ENCODE assay signal across 14 mouse cellular contexts in the genomic region with DNA sequence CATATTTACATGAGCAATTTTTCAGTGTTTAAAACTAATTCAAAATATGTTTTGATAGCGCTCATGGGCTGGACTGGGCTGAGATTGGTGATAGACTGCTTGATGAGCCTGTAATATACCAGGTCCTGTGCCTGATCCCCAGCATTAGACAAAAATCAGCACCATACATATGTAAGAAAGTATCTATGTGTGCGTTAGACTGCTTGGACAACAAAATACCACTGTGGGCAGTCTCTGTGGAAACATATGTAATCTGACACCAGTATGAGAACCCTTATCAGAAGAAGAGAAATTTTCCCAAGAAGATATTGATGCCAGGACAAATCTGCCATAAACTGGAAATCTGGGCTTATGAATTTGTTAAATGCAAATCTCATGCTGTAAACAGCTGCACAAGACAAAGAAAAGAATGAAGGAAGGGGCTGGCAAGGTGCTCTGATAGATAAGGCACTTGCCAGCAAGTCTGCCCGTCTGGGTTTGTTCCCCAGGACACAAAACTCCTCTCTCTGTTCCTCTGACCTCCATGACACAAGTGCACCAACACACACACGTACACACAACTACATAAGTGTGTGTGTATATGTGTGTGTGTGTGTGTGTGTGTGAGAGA. TPM values are rescaled to one million over a fixed set of nuclear protein-coding genes. Genes with fewer than 3 reads are reported as not detected.
DNase-seq lines count a peak whose midpoint lies in the region; ATAC-seq and TF ChIP-seq lines count a peak whose summit lies in the region.
"Had no signal": no experiment of that assay in that cellular context is flagged by ENCODE, and none has a peak within 500 bp of the region (broad histone marks: within the 10 kb centered on the region; RNA-seq: fewer than 3 reads in every experiment).

No protein-coding gene starts in this region.

- no peaks in the 10 kb centered on the region for H3K27me3 ChIP-seq in heart, embryonic 13.5 days (replicated peaks)
- no peaks in the 10 kb centered on the region for H3K27me3 ChIP-seq in spleen, adult 2 months (ENCODE audit: control insufficient read depth, insufficient read depth, low read length)
- no peaks in the 10 kb centered on the region for H3K27me3 ChIP-seq in myocyte (ENCODE audit: control insufficient read depth, insufficient read depth, insufficient read length)
- H3K27me3 ChIP-seq: CH12.LX; midbrain, embryonic 12.5 days; neural tube, embryonic 12.5 days had no signal

- peak overlapping the region; percentile 26 for H3K4me2 ChIP-seq in heart, embryonic 13.5 days
- peak overlapping the region; percentile 78 for H3K4me2 ChIP-seq in myocyte (ENCODE audit: low read depth)
- H3K4me2 ChIP-seq: midbrain, embryonic 12.5 days; neural tube, embryonic 12.5 days had no signal

- no peaks in the 10 kb centered on the region for H3K36me3 ChIP-seq in heart, embryonic 13.5 days
- H3K36me3 ChIP-seq in spleen, adult 2 months (ENCODE audit: control insufficient read depth, insufficient read depth, low read length), result no peaks in the 10 kb centered on the region
- no peaks in the 10 kb centered on the region for H3K36me3 ChIP-seq in myocyte (ENCODE audit: control insufficient read depth, insufficient read depth)
- H3K36me3 ChIP-seq: midbrain, embryonic 12.5 days; neural tube, embryonic 12.5 days had no signal

- peak overlapping the region; percentile 73 for H3K27ac ChIP-seq in heart, embryonic 13.5 days (replicated peaks)
- H3K27ac ChIP-seq in spleen, adult 2 months (ENCODE audit: insufficient read depth, low read length), result peak overlapping the region; percentile 72
- peak overlapping the region; percentile 55 for H3K27ac ChIP-seq in bone marrow macrophage, adult 2 months (ENCODE audit: insufficient read depth, low read depth, low read length)
- H3K27ac ChIP-seq in left cerebral cortex, adult 2 months, result no peak overlapping the region
- H3K27ac ChIP-seq in layer of hippocampus, adult 2 months, result no peak overlapping the region; the same call in 1 of the 2 replicates
- H3K27ac ChIP-seq: midbrain, embryonic 12.5 days; neural tube, embryonic 12.5 days had no signal

- TF ChIP-seq CTCF in spleen, adult 2 months (IDR thresholded peaks at IDR 0.05; ENCODE audit: extremely low read depth, insufficient read depth, insufficient read length, insufficient replicate concordance), result no peak
- no peak for TF ChIP-seq CTCF in bone marrow macrophage, adult 2 months (IDR thresholded peaks at IDR 0.05; ENCODE audit: low read depth, low read length)
- no peak for TF ChIP-seq CTCF in left cerebral cortex, adult 2 months (IDR thresholded peaks at IDR 0.05)
- TF ChIP-seq CTCF in layer of hippocampus, adult 2 months (conservative IDR thresholded peaks at IDR 0.05), result no peak

- peaks cover 47% of the 10 kb centered on the region for H3K4me1 ChIP-seq in heart, embryonic 13.5 days
- peaks cover 7% of the 10 kb centered on the region; the same call in 1 of the 2 replicates for H3K4me1 ChIP-seq in spleen, adult 2 months (ENCODE audit: control insufficient read depth, insufficient read depth, insufficient read length)
- H3K4me1 ChIP-seq in bone marrow macrophage, adult 2 months (ENCODE audit: control insufficient read depth, insufficient read depth, low read length), result peaks cover 19% of the 10 kb centered on the region
- H3K4me1 ChIP-seq: midbrain, embryonic 12.5 days; neural tube, embryonic 12.5 days had no signal

- intact Hi-C loops in heart, postnatal 25 days (cut with DNase I), result no loop called here
- intact Hi-C loops in left cerebral cortex, adult 2 months (cut with DNase I), result no loop called here

- H3K9ac ChIP-seq in heart, embryonic 13.5 days, result peak overlapping the region; percentile 28; the same call in 1 of the 2 replicates
- H3K9ac ChIP-seq: midbrain, embryonic 12.5 days; neural tube, embryonic 12.5 days had no signal

- ATAC-seq in heart, embryonic 13.5 days (ENCODE audit: extremely low read depth, insufficient number of reproducible peaks, low FRiP score, low TSS enrichment), result no peak

- no peaks in the 10 kb centered on the region for H3K9me3 ChIP-seq in heart, embryonic 13.5 days
- H3K9me3 ChIP-seq: midbrain, embryonic 12.5 days; neural tube, embryonic 12.5 days had no signal

- no peak overlapping the region for H3ac ChIP-seq in myocyte (ENCODE audit: control insufficient read depth, insufficient read length)

- TF ChIP-seq POLR2A in spleen, adult 2 months (IDR thresholded peaks at IDR 0.05; ENCODE audit: low read depth, low read length), result no peak
- TF ChIP-seq POLR2A in bone marrow macrophage, adult 2 months (IDR thresholded peaks at IDR 0.05; ENCODE audit: borderline replicate concordance, low read depth, low read length), result no peak
- no peak for TF ChIP-seq POLR2A in myocyte (IDR thresholded peaks at IDR 0.05; ENCODE audit: insufficient read length, low read depth)

- DNase-seq in heart, postnatal 25 days (ENCODE audit: low spot score), result no peak
- DNase-seq in spleen, adult 2 months (ENCODE audit: low read depth in 1 of 2, low spot score in 2 of 2), result no peak
- no peak for DNase-seq in spleen, postnatal 36 days (ENCODE audit: low spot score in 2 of 2)
- no peak for DNase-seq in left cerebral cortex, adult 2 months (ENCODE audit: extremely low spot score in 1 of 2, low spot score in 2 of 2)
- DNase-seq in layer of hippocampus, adult 2 months (ENCODE audit: low spot score in 2 of 2), result no peak
- DNase-seq: adrenal gland, postnatal 10 days; cerebellum, postnatal 14 days; thymus, postnatal 36 days had no signal

- H3K4me3 ChIP-seq in heart, embryonic 13.5 days, result no peak overlapping the region
- H3K4me3 ChIP-seq in spleen, adult 2 months (ENCODE audit: extremely low read depth, insufficient read depth, insufficient read length), result peak overlapping the region; percentile 22; the same call in 1 of the 2 replicates
- H3K4me3 ChIP-seq in bone marrow macrophage, adult 2 months (ENCODE audit: insufficient read depth, low read length), result peak overlapping the region; percentile 46
- H3K4me3 ChIP-seq in myocyte, result no peak overlapping the region
- no peak overlapping the region for H3K4me3 ChIP-seq in left cerebral cortex, adult 2 months
- no peak overlapping the region for H3K4me3 ChIP-seq in layer of hippocampus, adult 2 months
- H3K4me3 ChIP-seq: midbrain, embryonic 12.5 days; neural tube, embryonic 12.5 days had no signal

- WGBS in heart, embryonic 13.5 days, result 36% methylated on average over 4 of the region's 4 CpGs
- 60% methylated on average over 4 of the region's 4 CpGs for WGBS in spleen, adult 2 months

- H3K79me2 ChIP-seq in myocyte (ENCODE audit: control insufficient read depth, insufficient read depth), result peaks cover 57% of the 10 kb centered on the region

TF ChIP-seq in myocyte, 11 proteins besides CTCF, POLR2A, EP300 and RAD21:
- no peak for TF ChIP-seq POLR2AphosphoS2 (IDR thresholded peaks at IDR 0.05; ENCODE audit: insufficient read length, low read depth)
- no peak for TF ChIP-seq E2F4 (IDR thresholded peaks at IDR 0.05; ENCODE audit: insufficient read depth)
- TF ChIP-seq MYOG (IDR thresholded peaks at IDR 0.05; ENCODE audit: control insufficient read depth in 1 of 3, insufficient read depth in 1 of 3, insufficient read length in 2 of 3, low read depth in 2 of 3), result no peak
- TF ChIP-seq TCF3 (IDR thresholded peaks at IDR 0.05; ENCODE audit: insufficient read length, low read depth), result no peak
- TF ChIP-seq USF1 (IDR thresholded peaks at IDR 0.05; ENCODE audit: low read depth), result no peak
- no peak for TF ChIP-seq MYOD1 (IDR thresholded peaks at IDR 0.05; ENCODE audit: control insufficient read depth in 1 of 3, insufficient read length in 2 of 3, low read depth in 2 of 3)
- no peak for TF ChIP-seq REST (IDR thresholded peaks at IDR 0.05; ENCODE audit: insufficient read depth, insufficient read length)
- TF ChIP-seq SRF (IDR thresholded peaks at IDR 0.05; ENCODE audit: control insufficient read depth, insufficient read length, low read depth), result no peak
- no peak for TF ChIP-seq MAX (IDR thresholded peaks at IDR 0.05; ENCODE audit: low read depth)
- TF ChIP-seq TCF12 (IDR thresholded peaks at IDR 0.05; ENCODE audit: insufficient read depth, poor library complexity, severe bottlenecking), result no peak
- no peak for TF ChIP-seq CEBPB (IDR thresholded peaks at IDR 0.05; ENCODE audit: insufficient read depth, poor library complexity, severe bottlenecking)

RNA-seq across cellular contexts. Expression of gene Rapgef2, which starts 47.8 kb away (rescaled TPM):
- polyA plus RNA-seq in heart, embryonic 13.5 days (2015; fragmentation: Nextera tagmentation; extraction: Ambion mirVana), result 4.1 and 4.6 TPM in 2 replicates
- total RNA-seq in heart, postnatal 25 days (2021), result 10 to 100 TPM; 25.7 to 36.5 TPM
- 4.9 and 6.3 TPM in 2 replicates for polyA plus RNA-seq in spleen, adult 2 months (2012; rRNA removed)
- polyA plus RNA-seq in bone marrow macrophage, adult 2 months (2012; ENCODE audit: insufficient read depth, insufficient read length, missing spikeins), result 13.3 and 13.6 TPM in 2 replicates
- polyA plus RNA-seq in myocyte (2012; fragmentation: generic; extraction: Trizol), result 5.8 TPM
- 100 to 1,000 TPM; 122 to 130 TPM for total RNA-seq in left cerebral cortex, adult 2 months (2021)
- 100 to 1,000 TPM; 169 to 173 TPM for total RNA-seq in layer of hippocampus, adult 2 months (2021)

Comparison
In these comparisons a context has a peak if more than half of its experiments do, and no peak if none do; other contexts are left out.
1. H3K27ac ChIP-seq: peak in heart, embryonic 13.5 days (single experiment), spleen, adult 2 months (single experiment) and bone marrow macrophage, adult 2 months (single experiment); none in left cerebral cortex, adult 2 months (single experiment) and layer of hippocampus, adult 2 months (single experiment).
2. H3K4me3 ChIP-seq: peak in spleen, adult 2 months (single experiment) and bone marrow macrophage, adult 2 months (single experiment); none in heart, embryonic 13.5 days (single experiment), myocyte (single experiment), left cerebral cortex, adult 2 months (single experiment) and layer of hippocampus, adult 2 months (single experiment).